Mouse (Mus musculus) midbrain, embryonic 12.5 days (tissue): ENCODE measurements around the gene Kirrel2. TPM values are rescaled to one million over a fixed set of nuclear protein-coding genes. Genes with fewer than 3 reads are reported as not detected.

ENCODE experiments used
- ATAC-seq: fragments of 200-750 bp; cut with Nextera tagmentation; 2 replicates; pipeline ENCODE4 v1.8.0; 2017; ENCODE audit warnings: low read depth, moderate TSS enrichment, moderate library complexity; ENCODE audit not compliant: low FRiP score
- H3K27ac ChIP-seq: fragments of 300-500 bp; sonication (generic); replicated peaks from 2 replicates; pipeline ENCODE4 v1.5.1; 2016; ENCODE audit warnings: mild to moderate bottlenecking
- H3K27me3 ChIP-seq: fragments of 300-500 bp; sonication (generic); 2 replicates; pipeline ENCODE4 v1.6.1; 2016; ENCODE audit warnings: mild to moderate bottlenecking
- H3K36me3 ChIP-seq: fragments of 300-500 bp; sonication (generic); 2 replicates; pipeline ENCODE4 v1.6.1; 2016
- H3K4me1 ChIP-seq: fragments of 300-500 bp; sonication (generic); 2 replicates; pipeline ENCODE4 v1.6.1; 2016
- H3K4me2 ChIP-seq: fragments of 300-500 bp; sonication (generic); replicated peaks from 2 replicates; pipeline ENCODE4 v1.6.1; 2016; ENCODE audit warnings: mild to moderate bottlenecking, moderate library complexity
- H3K4me3 ChIP-seq: fragments of 300-500 bp; sonication (generic); 2 replicates; pipeline ENCODE4 v1.5.1; 2016; ENCODE audit warnings: mild to moderate bottlenecking
- H3K9ac ChIP-seq: fragments of 300-500 bp; sonication (generic); replicated peaks from 2 replicates; pipeline ENCODE4 v1.6.1; 2016; ENCODE audit warnings: mild to moderate bottlenecking, moderate library complexity
- H3K9me3 ChIP-seq: fragments of 300-500 bp; sonication (generic); 2 replicates; pipeline ENCODE4 v1.6.1; 2016; ENCODE audit warnings: mild to moderate bottlenecking
- WGBS: fragments of 180-500 bp; shearing (Covaris S2); methylation state at CpG from one replicate; pipeline ENCODE4 v1.1.7; 2016; 5-methylcytosine and 5-hydroxymethylcytosine counted together
- polyA plus RNA-seq: library from polyadenylated mRNA; unstranded; fragments of >200 nt; fragmentation: Nextera tagmentation; extraction: Ambion mirVana; gene quantifications from 2 replicates; pipeline ENCODE4 v1.2.1, GENCODE M21; 2016

The Kirrel2 gene
- polyA plus RNA-seq, 1 experiment from 2014 or later = 4.7 TPM

GRCm38 (mm10) chr7:30402343-30402742 is 55.1 kb downstream of the Kirrel2 start:
- no peak for ATAC-seq
- no peaks in the 10 kb centered on the region for H3K27me3 ChIP-seq
- no peaks in the 10 kb centered on the region for H3K36me3 ChIP-seq

GRCm38 (mm10) chr7:30399671-30400070 is 57.8 kb downstream of the Kirrel2 start:
- Histone ChIP-seq H3K4me1 (0 out of 2 replicates have a peak, but pooled peaks cover 3% of the 10 kb centered on the region), H3K9ac (no peak overlapping the region), H3K36me3 (no peaks in the 10 kb centered on the region), H3K9me3 (no peaks in the 10 kb centered on the region), H3K4me2 (no peak overlapping the region), H3K4me3 (no peak overlapping the region), H3K27ac (no peak overlapping the region), H3K27me3 (no peaks in the 10 kb centered on the region)
- ATAC-seq = no peak
- 46% methylated on average over 7 of the region's 7 CpGs for WGBS

More at GRCm38 (mm10) chr7:30402343-30402742, 55.1 kb downstream of the Kirrel2 start:
- no peak overlapping the region for H3K4me3 ChIP-seq
- no peaks in the 10 kb centered on the region for H3K9me3 ChIP-seq
- H3K27ac ChIP-seq = no peak overlapping the region
- H3K4me2 ChIP-seq = no peak overlapping the region
- H3K4me1 ChIP-seq = 0 out of 2 replicates have a peak, but pooled peaks cover 3% of the 10 kb centered on the region
- 71% methylated on average over 4 of the region's 4 CpGs for WGBS
- no peak overlapping the region for H3K9ac ChIP-seq

Other genes starting within 250 kb of the Kirrel2 start
- gene Polr2i, start 225.7 kb downstream of the Kirrel2 start, polyA plus RNA-seq = 151 and 156 TPM in 2 replicates
- gene Tbcb, start 225.4 kb downstream of the Kirrel2 start, polyA plus RNA-seq = 257 and 259 TPM in 2 replicates
- gene Ovol3, start 222.0 kb downstream of the Kirrel2 start, polyA plus RNA-seq = not detected in 2 replicates
- 0.48 and 0.66 TPM in 2 replicates for gene Thap8, start 177.6 kb downstream of the Kirrel2 start, polyA plus RNA-seq
- 11.3 and 13.4 TPM in 2 replicates for gene Wdr62, start 177.3 kb downstream of the Kirrel2 start, polyA plus RNA-seq
- 76.3 and 88.6 TPM in 2 replicates for gene Clip3, start 166.0 kb downstream of the Kirrel2 start, polyA plus RNA-seq
- 86.9 and 92.9 TPM in 2 replicates for gene Alkbh6, start 149.0 kb downstream of the Kirrel2 start, polyA plus RNA-seq
- 17.5 and 19.0 TPM in 2 replicates for gene Syne4, start 142.9 kb downstream of the Kirrel2 start, polyA plus RNA-seq
- gene E130208F15Rik, start 135.9 kb downstream of the Kirrel2 start, polyA plus RNA-seq = 0.63 TPM in 1 of 2 replicates, not detected in the other
- gene Sdhaf1, start 133.8 kb downstream of the Kirrel2 start, polyA plus RNA-seq = 22.2 and 27.4 TPM in 2 replicates
- 9.1 and 9.5 TPM in 2 replicates for gene Lrfn3, start 94.9 kb downstream of the Kirrel2 start, polyA plus RNA-seq
- 18.3 and 24.4 TPM in 2 replicates for gene Tyrobp, start 43.9 kb downstream of the Kirrel2 start, polyA plus RNA-seq
- gene Hcst, start 37.8 kb downstream of the Kirrel2 start, polyA plus RNA-seq = not detected in 2 replicates
- 1.4 TPM in 2 replicates for gene Nfkbid, start 36.0 kb downstream of the Kirrel2 start, polyA plus RNA-seq
- 301 and 324 TPM in 2 replicates for gene Aplp1, start 12.2 kb downstream of the Kirrel2 start, polyA plus RNA-seq
- gene Nphs1, start 625 bp upstream of the Kirrel2 start, polyA plus RNA-seq = 0.58 and 1.1 TPM in 2 replicates
- 0.39 TPM in 1 of 2 replicates, not detected in the other for gene Prodh2, start 35.9 kb upstream of the Kirrel2 start, polyA plus RNA-seq
- 96.3 and 99.5 TPM in 2 replicates for gene Arhgap33, start 77.4 kb upstream of the Kirrel2 start, polyA plus RNA-seq
- gene Hspb6, start 94.5 kb upstream of the Kirrel2 start, polyA plus RNA-seq = 5.8 and 6.2 TPM in 2 replicates
- gene Proser3, start 94.6 kb upstream of the Kirrel2 start, polyA plus RNA-seq = 15.1 TPM in 2 replicates
- 53.0 and 54.9 TPM in 2 replicates for gene Lin37, start 102.1 kb upstream of the Kirrel2 start, polyA plus RNA-seq
- 83.1 and 88.4 TPM in 2 replicates for gene U2af1l4, start 105.6 kb upstream of the Kirrel2 start, polyA plus RNA-seq
- gene Gm49396, start 105.7 kb upstream of the Kirrel2 start, polyA plus RNA-seq = 21.8 and 23.5 TPM in 2 replicates
- 130 and 144 TPM in 2 replicates for gene Psenen, start 105.9 kb upstream of the Kirrel2 start, polyA plus RNA-seq
- 5.9 and 8.2 TPM in 2 replicates for gene Igflr1, start 107.7 kb upstream of the Kirrel2 start, polyA plus RNA-seq
- 11.4 and 13.6 TPM in 2 replicates for gene Kmt2b, start 131.0 kb upstream of the Kirrel2 start, polyA plus RNA-seq
- gene Zbtb32, start 141.2 kb upstream of the Kirrel2 start, polyA plus RNA-seq = 0.34 and 0.47 TPM in 2 replicates
- 0.75 and 0.85 TPM in 2 replicates for gene Upk1a, start 155.2 kb upstream of the Kirrel2 start, polyA plus RNA-seq
- gene Cox6b1, start 168.5 kb upstream of the Kirrel2 start, polyA plus RNA-seq = 801 and 832 TPM in 2 replicates
- gene Etv2, start 178.2 kb upstream of the Kirrel2 start, polyA plus RNA-seq = not detected in 2 replicates
- 153 and 154 TPM in 2 replicates for gene Rbm42, start 192.6 kb upstream of the Kirrel2 start, polyA plus RNA-seq
- 49.0 and 50.4 TPM in 2 replicates for gene Haus5, start 207.3 kb upstream of the Kirrel2 start, polyA plus RNA-seq
- gene Pmis2, start 213.9 kb upstream of the Kirrel2 start, polyA plus RNA-seq = not detected in 2 replicates
- not detected in 2 replicates for gene 2200002J24Rik, start 241.2 kb upstream of the Kirrel2 start, polyA plus RNA-seq